Mouse (Mus musculus): ENCODE results near the gene Ntn5.
A peak's percentile ranks its signal among the peaks of the same experiment; 100 is the strongest.

The Ntn5 gene

GRCm38 (mm10) chr7:45697894-45698293 is 14.1 kb downstream of the Ntn5 start:
- DNase-seq (ENCODE audit: low read depth, low spot score), result no peak

GRCm38 (mm10) chr7:45699523-45700141 is 15.8 kb downstream of the Ntn5 start, which contains the start of gene Car11:
Gene Car11, plus strand, starts transcription at chr7:45699843.
- DNase-seq (ENCODE audit: low read depth, low spot score), result peak; percentile 42

GRCm38 (mm10) chr7:45700301-45701015 is 16.6 kb downstream of the Ntn5 start:
- peak; percentile 82 for DNase-seq (ENCODE audit: low read depth, low spot score)

DNA sequence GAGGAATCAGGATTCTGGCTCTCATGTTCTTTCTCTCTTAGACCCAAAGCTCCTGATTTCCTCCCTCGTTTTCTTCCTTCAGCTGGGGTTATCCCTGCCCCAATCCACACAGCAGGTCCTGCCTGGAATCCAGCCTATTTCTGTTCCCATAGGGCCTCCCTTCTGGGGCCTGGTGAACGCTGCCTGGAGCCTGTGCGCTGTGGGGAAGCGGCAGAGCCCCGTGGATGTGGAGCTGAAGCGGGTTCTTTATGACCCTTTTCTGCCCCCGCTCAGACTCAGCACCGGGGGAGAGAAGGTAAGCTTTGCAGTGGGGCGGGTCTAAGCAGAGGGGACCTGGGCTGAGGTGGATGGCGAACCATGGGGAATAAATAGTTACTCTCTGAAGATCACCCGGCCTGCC is 17.2 kb downstream of the Ntn5 start:
- no peak for DNase-seq (ENCODE audit: low read depth, low spot score)

DNA sequence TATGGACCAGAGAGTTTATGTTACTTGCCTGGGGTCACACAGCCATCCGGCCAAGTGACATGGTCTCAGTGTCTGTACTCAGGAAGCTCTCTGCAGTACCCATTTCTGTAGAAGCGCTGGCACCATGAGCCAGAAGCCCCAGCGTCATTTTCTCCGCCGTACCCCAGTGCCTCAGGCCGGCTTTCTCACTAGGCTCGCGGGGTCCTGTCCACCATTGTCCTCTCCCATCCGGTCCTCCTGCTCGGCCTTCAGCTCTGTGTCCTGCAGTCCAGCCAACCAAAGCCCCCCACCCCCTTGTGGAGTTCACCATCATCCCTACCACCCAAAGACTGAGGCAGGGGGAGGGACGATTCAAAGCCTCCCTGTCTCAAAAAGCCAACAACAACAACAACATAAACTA is 17.8 kb downstream of the Ntn5 start:
- no peak for DNase-seq (ENCODE audit: low read depth, low spot score)

GRCm38 (mm10) chr7:45702316-45702715 is 18.5 kb downstream of the Ntn5 start:
- no peak for DNase-seq (ENCODE audit: low read depth, low spot score)

DNA sequence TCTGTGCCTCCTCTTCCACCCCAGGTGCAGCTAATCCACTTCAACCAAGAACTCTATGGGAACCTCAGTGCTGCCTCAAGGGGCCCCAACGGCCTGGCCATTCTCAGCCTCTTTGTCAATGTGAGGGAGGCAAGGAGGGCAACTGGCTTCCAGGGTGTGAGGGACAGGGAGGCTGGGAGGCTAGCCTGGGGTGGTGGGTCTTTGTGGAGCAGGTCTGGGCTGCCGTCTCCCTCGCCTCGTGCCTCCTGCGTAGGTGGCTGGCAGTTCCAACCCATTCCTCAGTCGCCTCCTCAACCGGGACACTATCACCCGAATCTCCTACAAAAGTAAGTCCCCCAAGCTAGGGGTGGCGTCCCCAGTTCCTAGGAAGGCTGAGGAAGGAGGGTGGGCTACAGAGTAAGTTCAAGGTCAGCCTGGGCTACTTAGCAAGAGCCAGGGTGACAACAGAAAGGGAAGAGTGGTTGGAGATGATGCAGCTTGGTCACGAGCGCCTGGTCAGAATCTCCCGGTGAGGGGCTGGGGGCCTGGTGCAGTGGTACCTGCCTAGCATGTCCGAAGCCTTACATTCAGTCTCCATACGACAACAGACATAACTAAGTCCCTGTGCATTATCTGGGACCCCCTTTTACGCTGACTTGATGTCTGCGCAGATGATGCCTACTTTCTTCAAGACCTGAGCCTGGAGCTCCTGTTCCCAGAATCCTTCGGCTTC is 19.1 kb downstream of the Ntn5 start:
- no peak for DNase-seq (ENCODE audit: low read depth, low spot score)

- no peak for DNase-seq (ENCODE audit: low read depth, low spot score)
Observed at GRCm38 (mm10) chr7:45703521-45704033, 19.8 kb downstream of the Ntn5 start.

DNA sequence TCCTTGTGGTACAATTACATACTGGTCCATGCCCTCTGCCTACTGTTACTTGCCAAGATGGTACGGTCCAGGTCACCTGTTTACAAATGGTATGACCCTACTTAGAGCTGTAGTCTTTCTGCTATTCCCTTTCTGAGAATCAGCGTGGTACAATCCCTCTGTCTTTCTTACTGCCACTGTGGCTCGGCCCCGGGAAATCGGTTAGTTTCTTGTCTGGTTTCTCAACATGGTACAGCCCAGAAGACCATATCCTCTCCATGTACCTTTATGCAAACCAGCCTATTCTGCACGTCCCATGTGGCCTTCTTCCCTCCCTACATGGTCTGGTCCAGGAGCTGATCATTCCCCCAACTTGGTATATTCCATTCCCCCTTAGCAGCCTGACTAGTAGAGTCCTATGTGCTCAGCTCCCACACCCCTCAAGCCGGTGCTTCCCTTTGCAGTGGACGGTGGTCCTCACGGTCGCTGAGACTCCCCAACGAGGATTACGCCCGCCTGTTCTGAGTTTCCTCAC is 20.3 kb downstream of the Ntn5 start:
- peak; percentile 85 for DNase-seq (ENCODE audit: low read depth, low spot score)

- DNase-seq (ENCODE audit: low read depth, low spot score), result peak; percentile 99
Observed at GRCm38 (mm10) chr7:45704730-45705442, 21.1 kb downstream of the Ntn5 start, which contains the start of gene Dbp. Gene Dbp, plus strand, starts transcription at chr7:45705088.

DNA sequence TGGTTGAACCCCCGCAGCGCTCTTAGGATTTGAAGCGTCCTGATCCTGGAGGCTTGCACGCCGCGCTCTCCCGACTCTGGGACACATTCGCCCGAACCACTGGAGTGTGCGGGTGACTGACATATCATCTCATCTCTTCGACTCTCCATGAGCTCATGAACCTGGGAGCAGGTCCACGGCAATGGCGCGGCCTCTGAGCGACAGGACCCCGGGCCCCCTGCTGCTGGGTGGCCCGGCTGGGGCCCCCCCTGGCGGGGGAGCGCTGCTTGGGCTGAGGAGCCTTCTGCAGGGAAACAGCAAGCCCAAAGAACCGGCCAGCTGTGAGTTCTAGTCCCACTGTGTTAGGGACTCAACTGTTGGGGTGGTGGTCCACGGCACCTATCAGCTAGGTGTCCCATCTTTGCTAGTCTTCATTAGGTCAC is 21.6 kb downstream of the Ntn5 start:
- DNase-seq (ENCODE audit: low read depth, low spot score), result peak; percentile 60

DNA sequence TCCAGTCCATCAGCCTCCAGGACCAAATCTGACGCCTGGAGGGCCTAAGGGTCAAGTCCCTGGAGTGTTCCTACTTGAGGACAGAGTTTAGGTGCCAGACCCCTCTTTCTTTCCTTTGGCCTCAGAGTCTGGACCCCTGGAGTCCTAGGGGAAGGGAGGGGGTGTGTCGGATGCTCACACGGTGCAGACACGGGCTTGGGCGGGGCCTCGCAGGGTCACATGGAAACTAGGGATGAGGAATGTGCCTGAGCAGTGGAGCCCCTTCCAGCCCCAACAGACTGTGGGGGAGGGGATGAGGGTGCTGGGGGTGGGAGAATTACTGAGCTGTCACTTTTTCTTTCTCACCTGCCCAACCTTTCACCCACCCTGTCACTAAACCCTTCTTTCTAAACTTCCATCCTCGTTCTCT is 22.1 kb downstream of the Ntn5 start:
- peak; percentile 60 for DNase-seq (ENCODE audit: low read depth, low spot score)

DNA sequence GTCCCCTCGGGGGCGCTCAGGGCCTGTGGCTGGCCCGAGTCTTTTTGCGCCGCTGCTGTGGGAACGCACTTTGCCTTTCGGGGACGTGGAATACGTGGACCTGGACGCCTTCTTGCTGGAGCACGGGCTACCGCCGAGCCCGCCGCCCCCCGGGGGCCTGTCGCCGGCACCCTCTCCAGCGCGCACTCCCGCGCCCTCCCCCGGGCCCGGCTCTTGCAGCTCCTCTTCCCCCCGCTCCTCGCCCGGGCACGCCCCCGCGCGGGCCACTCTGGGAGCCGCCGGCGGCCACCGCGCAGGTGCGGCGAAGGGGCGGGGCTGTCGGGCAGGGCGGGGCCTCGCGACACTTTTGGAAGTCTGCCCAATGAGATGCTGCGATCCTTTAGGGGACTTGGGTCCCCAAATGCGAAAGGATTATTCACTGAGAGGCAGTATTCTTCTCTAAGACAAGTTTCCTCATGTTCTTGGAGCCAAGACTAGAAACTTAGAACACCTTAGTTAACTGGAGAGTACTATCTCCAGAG is 23.0 kb downstream of the Ntn5 start:
- DNase-seq (ENCODE audit: low read depth, low spot score), result peak; percentile 93

GRCm38 (mm10) chr7:45707375-45707967 is 23.6 kb downstream of the Ntn5 start:
- peak; percentile 94 for DNase-seq (ENCODE audit: low read depth, low spot score)

- no peak for DNase-seq (ENCODE audit: low read depth, low spot score)
Observed at GRCm38 (mm10) chr7:45708221-45708761, 24.5 kb downstream of the Ntn5 start.

- DNase-seq (ENCODE audit: low read depth, low spot score), result peak; percentile 39
Observed at GRCm38 (mm10) chr7:45709036-45709435, 25.2 kb downstream of the Ntn5 start.

DNA sequence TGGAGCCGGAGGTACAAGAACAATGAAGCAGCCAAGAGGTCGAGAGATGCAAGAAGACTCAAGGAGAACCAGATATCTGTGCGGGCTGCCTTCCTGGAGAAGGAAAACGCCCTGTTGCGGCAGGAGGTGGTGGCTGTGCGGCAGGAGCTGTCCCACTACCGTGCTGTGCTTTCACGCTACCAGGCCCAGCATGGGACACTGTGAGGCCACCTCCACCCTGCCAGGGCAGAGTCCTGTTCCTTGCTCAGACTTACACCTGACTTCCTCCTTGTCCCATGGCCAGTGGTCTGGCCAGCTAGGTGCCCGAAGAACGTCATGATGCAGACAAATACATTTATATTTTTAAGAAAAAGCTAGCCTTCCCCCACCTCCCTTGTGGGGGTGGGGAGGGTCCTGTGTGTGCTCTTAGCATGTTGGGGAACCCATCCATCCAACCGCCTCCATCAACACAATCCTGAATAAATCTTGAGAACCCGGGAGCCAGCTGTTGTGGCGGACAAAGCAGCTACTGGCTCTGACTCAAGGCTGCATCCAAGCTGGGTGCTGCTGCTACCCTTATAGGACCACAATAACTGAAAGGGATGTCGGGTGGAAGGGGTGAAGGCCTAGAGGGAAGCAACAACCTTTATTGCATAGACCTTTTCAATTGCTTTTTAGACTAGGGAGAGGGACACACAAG is 26.0 kb downstream of the Ntn5 start:
- DNase-seq (ENCODE audit: low read depth, low spot score), result no peak

- no peak for DNase-seq (ENCODE audit: low read depth, low spot score)
Observed at GRCm38 (mm10) chr7:45710477-45711191, 26.8 kb downstream of the Ntn5 start.

DNA sequence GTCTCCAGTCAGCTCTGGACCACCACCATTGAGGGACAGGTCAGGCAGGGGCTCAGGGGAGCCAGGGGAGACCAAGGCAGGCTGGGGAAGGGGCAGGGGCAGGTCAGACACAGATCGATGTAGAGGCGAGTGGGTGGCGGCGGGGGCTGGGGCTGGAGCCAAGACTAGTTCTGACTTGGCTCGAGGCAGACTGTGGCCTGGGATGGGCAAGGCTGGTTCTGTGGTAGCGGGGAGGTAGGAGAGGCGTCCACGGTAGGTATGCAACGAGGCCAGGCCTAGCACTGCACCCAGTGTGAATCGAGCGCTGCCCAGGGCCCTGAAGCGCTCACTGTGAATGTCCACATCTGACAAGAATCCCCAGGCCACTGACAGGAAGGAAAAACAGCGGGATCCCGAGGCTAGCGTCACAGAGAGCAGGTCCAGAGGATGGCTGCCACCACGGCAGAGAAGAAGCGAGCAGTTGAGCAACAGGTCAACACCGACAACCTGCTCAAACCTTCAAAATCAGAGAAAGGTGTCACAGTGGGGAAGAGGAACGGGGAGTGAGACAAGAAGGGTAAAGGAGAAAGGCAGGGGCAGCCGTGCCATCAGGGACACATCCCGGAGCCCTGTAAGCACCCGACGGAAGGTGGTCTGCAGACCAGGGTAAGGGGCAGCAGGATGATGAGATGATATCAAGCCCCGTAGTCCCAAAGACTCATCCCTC is 27.6 kb downstream of the Ntn5 start:
- DNase-seq (ENCODE audit: low read depth, low spot score), result no peak

Data from CD4-positive, CD25-positive, alpha-beta regulatory T cell, adult 2 months (primary cell).